Mouse (Mus musculus) R1 (cell line): ENCODE data around the gene Msh4.

Experiments
- DNase-seq: peaks from one replicate; pipeline ENCODE4 v3.0.0-alpha.2; 2018; ENCODE audit warnings: low read depth, low spot score

Gene Msh4

DNA sequence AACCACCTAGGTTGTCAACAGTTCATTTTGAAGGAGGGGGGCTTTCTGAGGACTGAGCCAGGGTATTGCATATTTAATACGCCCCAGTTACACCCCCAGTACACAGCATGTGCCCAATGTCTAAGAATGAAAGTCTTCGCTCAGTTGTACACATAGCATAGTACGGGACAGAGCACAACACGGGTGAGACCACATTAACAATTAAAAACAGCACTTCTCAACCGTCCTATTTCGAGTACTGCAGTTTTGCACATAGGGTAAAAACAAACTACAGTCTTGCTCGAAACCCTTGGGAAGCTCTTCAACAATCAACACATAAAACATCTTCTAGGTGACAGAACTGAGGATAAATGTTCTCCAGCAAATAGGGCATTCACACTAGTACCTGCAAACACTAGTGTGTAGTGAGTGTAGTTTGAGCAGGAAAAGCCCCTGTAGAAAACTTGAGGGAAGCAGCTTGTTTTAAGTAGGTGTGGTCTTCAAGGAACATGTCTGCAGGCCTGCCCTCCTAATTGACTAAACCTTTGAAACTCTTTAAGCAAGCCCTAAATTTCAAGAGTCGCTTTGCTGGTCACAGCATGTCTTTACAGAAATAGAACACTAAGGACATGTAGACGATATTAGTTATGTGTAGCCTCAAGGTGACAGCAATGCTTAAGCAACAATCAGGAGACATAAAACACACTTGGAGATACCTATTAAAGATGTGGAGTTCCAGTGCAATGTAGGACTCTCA is at the start of gene Msh4:
Gene Msh4, minus strand, starts transcription at position 3 of the 736 bp plus-strand sequence.
- DNase-seq: peak; percentile 66

DNA sequence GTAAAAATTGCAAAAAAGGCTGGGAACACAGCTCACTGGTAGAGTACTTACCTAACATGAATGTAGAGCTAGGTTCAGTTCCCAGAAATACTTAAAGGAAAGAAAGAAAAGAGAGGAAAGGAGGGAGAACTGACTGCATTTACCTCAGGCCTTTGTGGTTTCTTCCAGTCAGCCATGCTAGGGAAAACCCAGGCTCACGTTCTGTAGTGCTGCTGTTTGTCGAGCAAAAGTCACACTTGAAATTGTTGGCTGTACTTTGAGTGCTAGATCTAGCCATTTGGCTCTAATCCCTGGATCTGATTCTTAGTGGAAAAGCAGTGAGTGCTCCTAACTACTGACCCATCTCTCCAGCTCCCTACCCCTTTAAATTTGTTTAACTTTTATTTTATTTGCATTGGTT is 42.2 kb upstream of the Msh4 start:
- no peak for DNase-seq

DNA sequence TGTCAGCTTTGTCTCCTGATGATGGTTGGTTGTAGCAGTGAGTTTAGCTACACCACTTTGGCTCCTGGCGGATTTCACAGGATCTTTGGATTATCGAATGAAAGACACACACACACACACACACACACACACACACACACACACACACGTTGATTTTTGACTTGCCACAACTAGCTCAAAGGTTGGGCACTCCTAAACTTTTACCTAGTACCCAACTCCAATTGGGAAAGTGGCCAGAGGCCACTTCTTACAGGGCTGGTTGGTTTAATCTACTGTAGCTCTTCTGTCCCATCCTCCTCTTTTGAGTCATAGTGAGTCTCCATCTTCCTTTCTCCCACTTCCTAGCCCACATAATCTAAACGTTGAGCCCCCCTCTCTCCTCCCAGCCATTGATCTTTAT is 41.3 kb upstream of the Msh4 start:
- DNase-seq: no peak

DNA sequence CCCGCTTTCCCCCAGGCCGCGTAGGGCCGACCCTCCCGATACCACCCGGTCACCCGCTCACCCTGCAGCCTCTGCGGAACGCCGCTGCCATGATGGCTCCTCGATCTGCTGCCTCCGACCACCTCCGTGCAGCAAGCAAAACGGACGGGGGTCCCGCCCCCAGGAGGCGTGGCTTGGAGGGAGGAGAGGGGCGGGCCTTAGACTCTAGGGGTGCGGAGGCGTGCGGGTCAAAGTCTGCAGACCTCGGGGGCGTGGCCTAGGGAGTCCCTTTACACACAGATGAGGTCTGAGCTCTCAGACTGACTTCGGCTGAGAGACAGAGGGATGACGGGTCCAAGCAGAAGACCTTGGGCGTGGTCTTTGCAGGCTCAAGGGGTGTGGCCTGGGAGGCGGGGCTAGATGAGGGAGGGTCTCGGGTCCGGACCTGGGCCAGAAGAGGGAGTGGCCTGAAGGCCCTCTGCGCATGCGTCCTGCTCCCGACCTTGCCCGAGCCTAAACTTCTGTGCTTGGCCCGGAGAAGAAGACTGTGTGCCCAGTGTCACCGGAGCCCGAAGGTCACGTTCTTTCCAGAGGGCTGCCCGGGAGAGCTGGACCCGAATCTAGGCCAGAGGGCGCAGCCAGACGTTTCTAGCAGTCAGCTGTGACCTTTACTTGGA is 38.5 kb upstream of the Msh4 start, which contains the start of gene Acadm:
Gene Acadm, minus strand, starts transcription at position 298 of the 656 bp plus-strand sequence.
- DNase-seq: peak; percentile 99

DNA sequence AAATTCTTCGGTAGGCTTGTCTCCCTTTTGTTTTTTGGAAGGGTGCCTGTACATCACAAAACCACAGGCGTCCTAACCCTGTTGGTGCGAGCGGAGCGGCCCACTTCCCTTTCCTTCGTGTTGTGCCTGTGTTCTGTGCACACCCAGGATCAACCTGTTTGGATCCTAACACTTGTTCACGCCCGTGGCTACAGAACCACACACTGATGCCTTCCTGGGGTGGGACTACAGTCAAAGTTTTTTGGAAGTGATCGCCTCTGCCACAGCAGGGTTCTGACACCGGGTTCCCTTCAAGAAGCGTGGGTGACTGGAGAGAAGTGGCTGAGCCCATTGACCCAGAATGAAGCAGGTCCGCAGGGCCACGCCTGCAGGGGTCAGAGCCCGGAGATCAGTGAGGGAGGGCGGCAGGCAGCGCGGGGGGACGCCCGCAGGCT is 38.0 kb upstream of the Msh4 start:
- no peak for DNase-seq

DNA sequence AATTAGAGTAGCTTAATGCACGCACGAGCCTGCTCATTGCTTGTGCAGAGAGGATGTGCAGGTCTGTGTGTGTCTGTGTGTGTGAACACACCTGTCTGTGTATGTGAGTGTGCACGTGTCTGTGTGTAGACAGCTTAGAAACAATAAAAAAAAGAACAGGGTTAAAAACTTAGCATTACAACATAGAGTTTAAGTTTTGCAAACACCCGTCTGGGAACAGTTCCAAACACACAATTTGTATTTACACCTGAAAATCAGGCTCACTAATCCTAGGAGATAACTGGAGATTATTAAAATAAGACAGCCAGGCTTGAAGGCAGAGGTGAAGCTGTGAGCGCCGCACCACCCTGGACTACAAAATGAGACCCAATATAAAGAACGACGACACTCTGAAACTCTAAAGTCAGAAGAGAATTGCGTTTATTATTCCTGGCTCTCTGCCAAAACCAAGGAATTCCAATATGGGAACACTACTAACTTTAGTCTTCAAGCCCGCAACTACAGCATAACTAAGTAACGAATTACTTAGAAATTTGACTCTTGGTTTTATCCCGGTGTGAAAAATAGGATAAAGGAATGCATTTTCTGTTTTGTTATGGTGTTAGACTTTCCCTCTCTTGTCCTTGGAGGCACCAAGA is 37.2 kb upstream of the Msh4 start:
- no peak for DNase-seq

DNA sequence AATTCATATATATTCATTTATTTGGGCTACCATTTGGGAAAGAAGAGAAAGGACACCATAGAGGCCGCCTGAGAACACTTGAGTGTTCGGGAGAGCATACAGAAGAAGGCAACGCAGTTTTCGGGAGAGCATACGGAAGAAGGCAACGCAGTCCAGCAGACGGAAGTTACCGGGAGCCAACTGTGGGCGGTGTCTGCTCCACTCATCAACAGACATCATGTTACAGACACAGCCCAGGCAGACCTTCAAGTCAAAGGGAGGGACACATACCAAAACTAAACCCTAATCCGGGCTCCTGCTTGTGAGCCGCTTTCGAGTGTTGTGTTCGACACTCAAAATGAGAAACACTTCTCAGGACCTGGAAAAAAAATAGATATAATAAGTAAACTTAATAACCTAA is 35.7 kb upstream of the Msh4 start:
- DNase-seq: peak; percentile 59

DNA sequence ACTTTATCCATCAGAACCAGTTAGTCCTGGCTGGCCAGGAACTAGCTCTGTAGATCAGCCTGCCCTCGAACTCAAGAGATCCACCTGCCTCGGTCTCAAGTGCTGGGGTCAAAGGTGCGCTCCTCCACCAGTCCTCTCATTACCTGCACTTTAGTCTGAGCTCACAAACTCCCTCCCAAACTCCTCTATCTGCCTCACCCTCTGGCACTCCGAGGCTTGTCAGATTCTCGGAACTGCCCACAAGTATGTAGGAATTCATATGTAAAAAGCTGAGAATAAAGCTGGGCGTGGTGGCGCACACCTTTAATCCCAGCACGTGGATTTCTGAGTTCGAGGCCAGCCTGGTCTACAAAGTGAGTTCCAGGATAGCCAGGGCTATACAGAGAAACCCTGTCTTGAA is 34.5 kb upstream of the Msh4 start:
- peak; percentile 83 for DNase-seq

DNA sequence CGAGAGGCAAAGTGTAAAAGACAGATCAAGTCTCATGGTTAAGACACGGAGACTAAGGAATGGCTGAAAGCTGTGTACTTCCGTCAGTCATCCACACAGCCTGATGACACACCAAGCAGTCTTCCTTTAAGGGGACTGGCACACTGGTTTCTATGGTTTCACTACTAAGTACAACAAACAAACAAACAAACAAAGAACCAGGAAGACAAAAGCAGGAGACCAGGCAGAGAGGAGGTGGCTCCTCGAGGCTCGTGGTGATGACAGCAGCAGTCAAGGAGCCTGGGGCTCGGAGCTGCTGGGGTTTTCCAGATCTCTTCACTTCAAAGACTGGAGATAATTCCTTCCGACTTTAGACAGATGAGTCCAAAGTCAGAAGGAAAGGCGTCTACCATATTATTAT is 34.1 kb upstream of the Msh4 start:
- peak; percentile 76 for DNase-seq

DNA sequence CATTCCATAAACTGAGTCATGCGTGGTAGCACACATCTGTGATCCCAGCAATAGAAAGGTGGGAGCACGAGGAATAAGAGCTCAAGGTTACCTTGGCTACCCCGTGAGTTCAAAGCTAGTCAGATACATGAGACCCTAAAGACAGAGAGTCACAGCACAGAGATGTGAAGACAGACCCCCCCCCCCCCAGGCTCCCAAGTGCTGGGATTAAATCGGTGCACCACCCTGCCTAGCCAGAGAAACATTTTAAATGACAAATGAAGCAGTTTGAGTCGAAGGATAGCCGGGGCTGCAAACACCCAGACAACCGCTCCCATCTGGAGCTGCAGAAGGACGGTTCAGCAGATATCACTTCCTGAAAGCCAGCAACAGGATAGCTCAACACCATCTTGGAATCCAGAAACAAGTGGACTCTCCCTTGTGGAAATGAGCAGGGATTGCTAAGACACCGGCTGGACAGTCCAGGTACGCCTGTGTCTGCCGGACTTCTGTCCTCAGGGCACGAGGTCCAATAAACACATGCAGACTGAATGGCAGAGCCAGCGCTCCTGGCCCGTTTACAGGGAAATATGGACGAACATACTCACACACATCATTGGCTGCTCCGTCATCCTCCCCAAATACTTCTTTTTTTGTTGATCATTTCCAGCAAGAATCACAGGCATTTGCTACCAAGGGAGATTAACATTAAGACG is 31.3 kb upstream of the Msh4 start:
- DNase-seq: peak; percentile 51

DNA sequence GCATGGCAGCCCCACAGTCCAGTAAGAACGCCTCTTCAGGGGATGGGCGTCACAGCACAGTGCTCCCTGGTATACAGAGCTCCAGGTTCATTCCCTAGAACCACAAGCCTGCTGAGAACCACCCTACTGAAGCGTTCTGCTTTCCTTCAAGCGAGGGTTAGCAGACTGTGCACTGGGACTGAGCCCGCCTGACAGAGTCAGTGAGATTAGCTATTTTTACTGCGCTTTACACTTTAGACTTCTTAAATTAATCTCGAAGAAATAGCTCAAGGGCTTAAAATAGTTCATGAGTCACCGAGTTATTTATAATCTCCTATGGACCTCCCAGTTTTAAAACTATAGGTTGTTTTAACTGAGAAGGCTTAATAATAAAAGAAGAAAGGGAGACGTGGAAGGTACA is 29.9 kb upstream of the Msh4 start:
- DNase-seq: no peak

DNA sequence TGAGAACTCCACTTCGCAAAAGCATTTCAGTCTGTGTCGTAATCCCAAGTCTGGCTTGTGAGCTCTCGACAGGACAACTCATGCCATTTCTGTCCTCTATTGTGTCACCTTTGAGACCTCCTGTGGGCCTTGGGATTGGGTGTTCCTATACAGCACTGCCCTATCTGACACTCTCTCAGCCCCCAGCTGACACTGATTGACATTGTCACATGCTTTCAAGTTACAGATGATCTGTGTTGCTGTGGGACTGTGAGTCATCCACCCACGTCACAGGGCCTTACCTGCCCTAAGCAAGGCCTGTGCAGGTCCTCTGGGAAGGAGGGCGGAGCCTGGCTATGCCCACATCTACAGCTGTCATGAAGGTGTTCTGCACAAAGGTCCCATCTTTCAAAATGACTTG is 26.5 kb upstream of the Msh4 start:
- DNase-seq: no peak

DNA sequence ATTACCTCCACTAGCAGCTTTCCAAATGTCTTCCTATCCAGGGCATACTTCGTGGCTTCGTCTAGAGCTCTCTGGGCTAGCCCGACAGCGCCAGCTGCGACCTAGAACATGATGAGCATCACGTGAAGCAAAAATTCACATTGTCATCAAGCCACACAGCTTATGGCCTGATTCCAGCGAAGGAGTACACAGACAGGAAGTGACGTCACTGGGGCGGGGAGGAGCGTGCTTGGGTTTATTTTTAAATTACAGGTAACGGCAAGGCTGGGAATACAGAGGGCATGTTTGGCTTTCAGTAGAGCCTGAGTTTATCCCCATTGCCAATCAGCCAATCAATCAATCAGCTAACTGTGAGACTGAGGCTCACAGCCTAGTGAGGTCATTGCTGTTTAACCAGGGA is 23.6 kb upstream of the Msh4 start:
- peak; percentile 63 for DNase-seq

DNA sequence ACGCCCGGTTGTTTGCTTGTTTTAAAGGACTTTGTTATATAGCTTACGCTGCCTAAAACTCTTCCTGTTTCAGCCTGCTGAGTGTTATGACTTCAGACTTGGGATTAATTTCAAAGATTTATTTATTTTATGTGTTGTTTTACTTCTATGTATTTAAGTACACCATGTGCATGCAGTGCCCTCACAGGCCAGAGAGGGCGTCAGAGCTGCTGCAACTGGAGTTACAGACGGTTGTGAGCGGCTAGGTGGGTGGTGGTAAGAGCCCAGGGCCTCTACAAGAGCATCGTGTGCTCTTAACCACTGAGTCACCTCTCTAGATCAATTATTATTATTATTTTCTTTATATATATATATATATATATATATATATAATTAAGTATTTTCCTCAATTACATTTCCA is 20.4 kb upstream of the Msh4 start:
- peak; percentile 75 for DNase-seq

DNA sequence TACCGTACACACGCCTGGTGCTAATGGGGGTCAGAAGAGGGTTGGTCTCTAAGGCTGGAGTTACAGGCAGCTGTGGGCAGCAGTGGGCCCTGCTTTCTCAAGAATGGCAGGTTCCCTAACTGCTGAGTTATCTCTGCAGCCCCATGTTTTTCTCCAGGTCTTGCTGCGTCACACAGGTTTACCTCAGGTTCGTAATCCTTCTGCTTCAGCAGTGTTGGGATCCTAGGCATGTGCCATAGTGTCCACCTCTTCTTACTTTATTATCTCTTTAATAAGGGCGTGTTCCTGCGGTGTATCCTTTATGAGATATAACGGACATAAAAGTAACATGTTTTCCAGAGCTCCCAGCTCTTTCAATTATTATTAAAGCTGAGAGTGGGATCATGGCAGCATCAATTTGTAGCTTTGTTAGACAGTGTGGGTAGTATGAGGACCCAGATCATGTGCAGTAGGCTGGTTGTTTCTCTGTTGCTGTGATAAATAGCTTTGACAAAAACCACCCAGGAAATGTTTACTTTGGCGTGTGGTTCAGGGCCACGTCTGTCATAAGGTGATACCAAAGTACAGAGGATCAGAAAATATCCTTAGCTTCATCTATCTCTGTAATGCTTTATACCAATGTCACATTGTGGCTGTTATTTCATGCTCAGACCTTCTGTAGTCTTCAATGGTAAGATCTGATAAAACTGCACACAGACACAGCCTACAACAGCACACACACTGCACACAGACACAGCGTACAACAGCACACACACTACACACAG is 15.4 kb upstream of the Msh4 start:
- DNase-seq: no peak

DNA sequence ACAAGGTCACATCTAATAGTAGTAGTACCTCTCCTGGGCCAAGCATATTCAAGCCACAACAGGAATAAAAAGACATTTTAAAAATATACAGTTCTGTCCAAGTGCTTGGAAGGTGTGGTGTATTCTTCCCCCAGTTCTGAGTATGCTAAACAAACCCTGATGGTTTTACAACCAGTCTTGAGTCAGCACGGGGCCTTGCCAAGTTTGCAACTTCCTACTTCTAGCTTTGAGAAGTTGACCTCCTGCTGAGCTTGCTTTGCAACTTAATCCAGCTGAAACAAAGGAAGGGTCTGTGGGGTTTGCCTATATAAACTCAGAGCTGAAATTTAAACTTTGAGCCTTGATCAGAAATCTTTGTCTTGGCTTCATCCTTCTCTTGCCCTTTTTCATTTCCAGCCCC is 11.3 kb upstream of the Msh4 start:
- DNase-seq: peak; percentile 98

DNA sequence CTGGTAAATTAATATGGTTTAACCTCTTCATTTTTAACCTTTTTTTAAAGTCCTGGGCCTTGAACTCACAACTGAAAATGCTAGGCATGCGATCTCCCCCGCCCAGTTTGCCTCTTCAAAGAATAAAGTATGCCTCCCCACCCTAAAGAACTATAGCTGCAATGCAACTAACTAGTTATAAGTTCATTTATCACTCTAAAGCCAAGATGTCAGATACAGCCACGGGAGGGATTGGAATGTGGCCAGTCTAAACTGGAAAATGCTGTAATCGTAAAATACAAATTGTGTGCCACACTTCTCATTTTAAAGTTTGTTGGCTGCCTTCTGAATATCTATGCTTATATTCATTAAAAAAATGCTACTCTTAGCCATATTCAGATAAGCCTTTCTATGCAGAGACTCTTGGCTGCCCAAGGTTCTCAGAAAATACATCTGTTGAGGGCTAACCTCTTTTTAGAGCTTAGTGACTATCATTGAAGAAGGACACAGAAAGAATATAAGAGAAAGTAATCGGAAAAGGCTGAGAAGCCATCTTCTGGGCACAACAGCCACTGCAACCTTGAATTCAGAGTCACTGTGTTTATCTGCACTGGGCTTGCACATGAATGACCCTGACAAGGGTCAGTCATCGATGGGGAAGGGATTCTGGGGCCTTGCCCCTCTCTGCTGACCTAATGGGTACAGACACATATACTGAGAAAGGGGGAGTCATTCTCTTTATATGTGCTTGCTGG is 7.7 kb upstream of the Msh4 start:
- DNase-seq: no peak

DNA sequence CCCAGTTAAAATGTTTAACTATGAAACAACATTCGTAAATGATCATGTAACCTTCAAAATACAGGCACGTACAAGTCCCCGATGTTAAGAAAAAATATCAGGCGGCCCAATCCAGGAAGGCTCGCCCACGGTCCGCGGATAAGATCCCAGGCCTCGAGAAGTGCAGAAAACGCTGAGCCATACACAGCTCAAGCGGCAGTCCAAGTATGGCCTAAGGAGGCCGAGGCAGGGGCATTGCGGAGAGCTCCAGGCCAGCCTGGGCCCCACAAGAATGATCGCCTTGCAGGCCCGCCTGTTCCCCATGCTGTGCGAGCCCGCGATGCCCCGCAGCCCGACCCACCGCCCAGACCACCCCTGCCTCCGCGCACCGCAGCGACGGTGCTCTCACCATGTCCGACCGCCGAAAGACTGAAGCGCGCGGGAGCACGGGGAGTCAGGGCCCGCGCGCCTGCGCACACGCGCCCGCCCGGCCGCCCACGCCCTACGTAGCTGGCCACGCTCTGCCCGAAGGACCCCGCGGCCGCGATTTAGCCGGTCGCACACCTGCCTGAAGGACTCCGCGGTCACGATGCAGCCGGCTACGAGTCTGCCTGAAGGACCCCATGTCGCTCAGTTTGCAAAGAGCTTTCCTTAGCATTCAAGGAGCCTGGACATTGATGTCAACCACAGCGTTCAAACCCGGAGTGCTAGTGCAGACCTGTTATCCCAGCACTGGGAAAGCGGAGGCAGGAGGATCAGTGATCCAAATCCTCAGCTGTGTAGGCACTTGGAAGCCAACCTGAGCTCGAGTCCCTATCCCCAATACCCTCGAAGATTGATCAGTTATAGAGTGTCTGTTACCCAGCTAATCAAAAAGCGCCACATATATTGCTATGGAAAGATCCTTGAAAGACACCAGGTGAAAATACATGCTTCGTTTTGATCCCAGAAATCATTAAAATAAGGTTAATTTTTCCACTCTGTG is 6.9 kb upstream of the Msh4 start, which contains the start of gene Rabggtb:
Gene Rabggtb, minus strand, starts transcription at position 464 of the 964 bp plus-strand sequence.
- DNase-seq: peak; percentile 91

DNA sequence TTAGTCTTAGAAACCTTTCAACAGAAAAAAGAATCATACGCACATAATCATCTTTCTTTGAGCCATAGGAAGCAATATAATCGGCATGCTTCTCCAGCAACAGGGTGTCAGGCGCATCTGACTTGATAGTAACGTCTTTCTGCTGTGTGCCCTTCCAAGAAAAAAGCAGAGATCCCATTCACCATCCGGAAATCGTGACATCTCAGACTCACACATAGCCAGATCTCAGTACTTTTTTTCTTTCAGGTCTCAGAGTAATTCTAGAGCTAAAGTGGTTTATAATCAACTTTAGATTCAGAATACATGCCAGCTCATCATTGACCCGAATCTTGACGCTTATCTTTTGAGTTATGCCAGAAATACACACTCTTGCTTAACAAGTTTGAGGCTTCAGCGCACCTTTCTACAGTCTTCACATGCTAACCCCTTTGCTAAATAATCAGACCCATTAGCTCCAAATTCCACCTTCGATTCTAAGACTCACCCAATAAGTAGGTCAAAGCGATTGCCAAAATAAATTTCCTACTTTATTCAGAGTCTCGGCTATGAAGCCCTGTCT is 6.0 kb upstream of the Msh4 start:
- peak; percentile 22 for DNase-seq
